Mouse (Mus musculus) neural tube, embryonic 11.5 days (tissue): ENCODE results near the gene Numbl. TPM values are rescaled to one million over a fixed set of nuclear protein-coding genes. Genes with fewer than 3 reads are reported as not detected.
"Not testable (repeated sequence)": the region's sequence is repeated elsewhere in the genome, so short reads cannot be mapped to it uniquely, and the experiment has no call there.

Experiments used
- ATAC-seq: fragments of 200-750 bp; cut with Nextera tagmentation; 2 replicates; pipeline ENCODE4 v1.8.0; 2017; ENCODE audit warnings: moderate number of reproducible peaks, mild to moderate bottlenecking, moderate TSS enrichment, moderate library complexity; ENCODE audit not compliant: insufficient read depth, low FRiP score, low TSS enrichment
- DNase-seq: peaks from one replicate; pipeline ENCODE4 v3.0.0-alpha.2; 2015; ENCODE audit warnings: low spot score
- H3K27ac ChIP-seq: fragments of 300-500 bp; sonication (generic); 2 replicates; pipeline ENCODE4 v1.5.1; 2014; ENCODE audit warnings: low read depth, mild to moderate bottlenecking, low read length
- H3K27me3 ChIP-seq: fragments of 300-500 bp; sonication (generic); 2 replicates; pipeline ENCODE4 v1.6.1; 2014; ENCODE audit warnings: mild to moderate bottlenecking, low read length, mixed read lengths; ENCODE audit not compliant: control insufficient read depth, insufficient read depth
- H3K36me3 ChIP-seq: fragments of 300-500 bp; sonication (generic); 2 replicates; pipeline ENCODE4 v1.6.1; 2014; ENCODE audit warnings: mild to moderate bottlenecking, low read length, moderate library complexity, mixed read lengths; ENCODE audit not compliant: control insufficient read depth, insufficient read depth
- H3K4me1 ChIP-seq: fragments of 300-500 bp; sonication (generic); 2 replicates; pipeline ENCODE4 v1.6.1; 2014; ENCODE audit warnings: low read length, mixed read lengths; ENCODE audit not compliant: control insufficient read depth, insufficient read depth
- H3K4me2 ChIP-seq: fragments of 300-500 bp; sonication (generic); 2 replicates; pipeline ENCODE4 v1.6.1; 2014; ENCODE audit warnings: low read depth, mild to moderate bottlenecking, moderate library complexity
- H3K4me3 ChIP-seq: fragments of 300-500 bp; sonication (generic); 2 replicates; pipeline ENCODE4 v1.5.1; 2014; ENCODE audit warnings: low read depth, low read length
- H3K9ac ChIP-seq: fragments of 300-500 bp; sonication (generic); 2 replicates; pipeline ENCODE4 v1.6.1; 2014; ENCODE audit warnings: mild to moderate bottlenecking, low read length
- H3K9me3 ChIP-seq: fragments of 300-500 bp; sonication (generic); 2 replicates; pipeline ENCODE4 v1.6.1; 2016; ENCODE audit warnings: low read length; ENCODE audit not compliant: control insufficient read depth
- WGBS: fragments of 180-500 bp; shearing (Covaris S2); extraction: QIAGEN DNeasy Blood & Tissue Kit; methylation state at CpG from one replicate; pipeline ENCODE4 v1.1.7; 2014; 5-methylcytosine and 5-hydroxymethylcytosine counted together
- polyA plus RNA-seq: library from polyadenylated mRNA; unstranded; fragments of >200 nt; fragmentation: Nextera tagmentation; extraction: Ambion mirVana; gene quantifications from 2 replicates; pipeline ENCODE4 v1.2.1, GENCODE M21; 2014

The Numbl gene
- polyA plus RNA-seq, 1 experiment from 2014 or later = 21.7 TPM

DNA sequence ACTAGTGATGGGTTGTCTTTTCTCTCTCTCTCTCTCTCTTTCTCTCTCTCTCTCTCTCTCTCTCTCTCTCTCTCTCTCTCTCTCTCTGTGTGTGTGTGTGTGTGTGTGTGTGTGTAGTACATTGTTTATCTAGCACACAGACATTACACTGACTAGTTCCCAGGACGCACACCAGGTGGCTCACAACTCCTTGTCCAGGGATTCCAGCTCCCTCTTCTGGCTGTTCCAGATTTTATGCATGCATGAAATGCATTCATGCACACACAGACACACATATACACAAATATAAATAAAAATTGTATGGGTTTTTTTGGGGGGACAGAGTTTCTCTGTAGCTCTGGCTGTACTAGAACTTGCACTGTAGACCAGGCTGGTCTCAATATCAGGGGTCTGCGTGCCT lies 20.7 kb upstream of the Numbl start:
- ATAC-seq = no peak
- Histone ChIP-seq H3K4me3 (no peak overlapping the region), H3K36me3 (no peaks in the 10 kb centered on the region; the same call in 1 of the 2 replicates), H3K4me1 (peaks cover 4% of the 10 kb centered on the region; the same call in 1 of the 2 replicates), H3K4me2 (no peak overlapping the region), H3K9me3 (no peaks in the 10 kb centered on the region), H3K27me3 (no peaks in the 10 kb centered on the region), H3K27ac (no peak overlapping the region), H3K9ac (no peak overlapping the region)
- 87% methylated on average over 2 of the region's 2 CpGs for WGBS
- no peak for DNase-seq

DNA sequence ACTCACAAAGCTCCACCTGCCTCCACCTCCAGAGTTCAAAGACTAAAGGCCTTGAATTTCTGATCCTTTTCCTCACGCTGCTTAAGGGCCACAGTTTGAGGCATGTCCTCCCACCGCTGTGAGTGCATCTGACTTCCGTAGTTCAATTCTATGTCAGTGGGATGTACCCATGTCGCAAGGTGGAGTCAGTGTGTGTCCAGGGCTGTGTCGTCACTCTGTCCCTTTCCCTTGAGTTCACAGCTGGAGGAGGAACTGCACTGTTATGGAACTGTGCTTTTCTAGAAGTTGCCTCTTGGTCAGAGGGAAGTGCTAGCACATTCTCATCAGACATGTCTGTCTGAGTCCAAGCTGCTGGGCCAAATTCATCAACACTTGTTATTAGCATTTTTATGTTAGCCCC lies 19.7 kb upstream of the Numbl start:
- H3K4me1 ChIP-seq = peaks cover 3% of the 10 kb centered on the region; the same call in 1 of the 2 replicates
- H3K27ac ChIP-seq = no peak overlapping the region
- WGBS = 91% methylated on average over 5 of the region's 5 CpGs
- no peak for DNase-seq
- ATAC-seq = no peak
- no peaks in the 10 kb centered on the region for H3K9me3 ChIP-seq
- no peaks in the 10 kb centered on the region for H3K27me3 ChIP-seq
- H3K36me3 ChIP-seq = no peaks in the 10 kb centered on the region; the same call in 1 of the 2 replicates
- H3K4me3 ChIP-seq = no peak overlapping the region
- H3K9ac ChIP-seq = no peak overlapping the region
- H3K4me2 ChIP-seq = no peak overlapping the region

DNA sequence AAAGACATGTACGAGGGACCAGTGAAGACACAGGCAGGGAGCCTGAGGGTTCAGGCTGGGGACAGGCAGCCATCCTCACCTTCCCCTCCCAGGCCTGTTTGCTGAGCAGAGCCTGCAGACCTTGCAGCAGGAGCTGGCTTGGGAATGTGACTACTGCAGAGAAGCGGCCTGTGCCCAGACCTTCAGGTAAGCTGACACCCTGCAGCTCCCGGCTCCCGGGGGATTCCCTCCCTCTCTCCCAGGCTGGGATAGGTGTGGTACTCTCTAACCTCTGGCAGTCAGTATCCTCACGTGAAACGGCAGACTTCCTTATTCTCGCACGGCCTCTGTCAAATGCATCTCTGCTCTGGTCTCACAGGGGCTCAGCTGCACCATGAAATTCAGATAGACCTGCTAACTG lies 15.0 kb upstream of the Numbl start:
- H3K9me3 ChIP-seq = no peaks in the 10 kb centered on the region
- H3K4me3 ChIP-seq = no peak overlapping the region
- WGBS = 70% methylated on average over 8 of the region's 8 CpGs
- no peak overlapping the region for H3K9ac ChIP-seq
- DNase-seq (no peak), ATAC-seq (no peak)
- H3K4me1 ChIP-seq = no peaks in the 10 kb centered on the region
- no peaks in the 10 kb centered on the region for H3K27me3 ChIP-seq
- H3K36me3 ChIP-seq = peaks cover 2% of the 10 kb centered on the region; the same call in 1 of the 2 replicates
- no peak overlapping the region for H3K4me2 ChIP-seq
- H3K27ac ChIP-seq = no peak overlapping the region

DNA sequence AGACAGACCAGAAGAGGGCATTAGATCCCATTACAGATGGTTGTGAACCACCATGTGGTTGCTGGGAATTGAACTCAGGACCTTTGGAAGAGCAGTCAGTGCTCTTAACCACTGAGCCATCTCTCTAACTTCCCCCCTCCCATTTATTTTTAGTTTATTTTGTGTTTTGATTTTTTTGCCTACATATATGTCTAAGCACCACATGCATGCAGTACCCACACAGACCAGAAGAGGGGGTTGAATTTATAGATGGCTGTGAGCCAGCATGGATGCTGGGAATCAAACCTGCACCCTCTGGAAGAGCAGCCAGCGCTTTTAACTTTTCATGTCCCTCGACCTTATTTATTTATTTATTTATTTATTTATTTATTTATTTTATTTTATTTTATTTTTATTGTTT lies 14.1 kb upstream of the Numbl start:
- not testable (repeated sequence) for ATAC-seq, H3K9ac ChIP-seq, H3K4me1 ChIP-seq, H3K36me3 ChIP-seq, H3K27me3 ChIP-seq, H3K27ac ChIP-seq, H3K4me2 ChIP-seq, H3K9me3 ChIP-seq, H3K4me3 ChIP-seq, DNase-seq
- 87% methylated on average over 2 of the region's 2 CpGs for WGBS

DNA sequence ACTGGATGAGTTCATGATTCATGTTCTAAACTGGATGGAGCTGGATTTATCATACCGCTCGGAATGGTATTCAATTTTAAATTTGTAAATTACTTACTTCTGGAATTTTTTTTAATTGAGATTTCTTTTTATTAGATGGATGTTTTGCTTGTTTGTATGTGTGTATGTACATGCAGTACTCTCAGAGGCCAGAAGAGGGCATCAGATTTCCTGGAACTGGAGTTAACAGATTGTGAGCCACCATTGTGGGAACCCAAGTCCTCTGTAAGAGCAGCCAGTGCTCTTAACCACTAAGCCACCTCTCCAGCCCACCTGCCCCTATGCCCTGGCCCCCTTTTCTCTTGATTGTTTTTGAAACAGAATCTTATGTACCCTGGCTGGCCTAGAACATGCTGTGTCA lies 9.1 kb upstream of the Numbl start:
- Histone ChIP-seq H3K9ac (no peak overlapping the region), H3K4me3 (no peak overlapping the region), H3K4me2 (no peak overlapping the region), H3K4me1 (no peaks in the 10 kb centered on the region), H3K27me3 (no peaks in the 10 kb centered on the region), H3K27ac (no peak overlapping the region), H3K9me3 (no peaks in the 10 kb centered on the region), H3K36me3 (0 out of 2 replicates have a peak, but pooled peaks cover 2% of the 10 kb centered on the region)
- 79% methylated on average over 2 of the region's 2 CpGs for WGBS
- ATAC-seq (no peak), DNase-seq (no peak)

DNA sequence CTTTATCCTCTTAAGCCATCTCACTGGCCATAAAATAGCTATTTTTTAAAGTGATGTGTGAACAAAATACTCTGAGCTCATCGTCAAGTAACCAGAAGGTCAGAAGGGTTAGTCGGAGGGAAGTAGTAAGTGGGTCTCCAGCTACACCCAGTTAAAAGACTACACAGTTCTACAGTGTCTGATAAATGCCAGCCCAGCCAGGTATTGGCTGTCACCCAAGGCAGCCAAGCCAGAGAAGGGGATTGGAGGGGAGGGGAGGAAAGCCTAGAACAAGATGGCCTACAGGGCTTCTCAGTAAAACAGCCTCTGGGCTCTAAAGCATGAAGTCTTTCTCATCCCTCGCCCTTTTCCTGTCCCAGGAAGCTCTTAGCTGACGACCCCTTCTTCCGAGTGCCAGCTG lies 8.3 kb upstream of the Numbl start:
- ATAC-seq (no peak), DNase-seq (no peak)
- H3K27ac ChIP-seq = no peak overlapping the region
- no peaks in the 10 kb centered on the region for H3K27me3 ChIP-seq
- peaks cover 2% of the 10 kb centered on the region; the same call in 1 of the 2 replicates for H3K36me3 ChIP-seq
- H3K9ac ChIP-seq = no peak overlapping the region
- H3K4me2 ChIP-seq = no peak overlapping the region
- no peak overlapping the region for H3K4me3 ChIP-seq
- no peaks in the 10 kb centered on the region for H3K4me1 ChIP-seq
- no peaks in the 10 kb centered on the region for H3K9me3 ChIP-seq
- WGBS = 94% methylated on average over 5 of the region's 5 CpGs

DNA sequence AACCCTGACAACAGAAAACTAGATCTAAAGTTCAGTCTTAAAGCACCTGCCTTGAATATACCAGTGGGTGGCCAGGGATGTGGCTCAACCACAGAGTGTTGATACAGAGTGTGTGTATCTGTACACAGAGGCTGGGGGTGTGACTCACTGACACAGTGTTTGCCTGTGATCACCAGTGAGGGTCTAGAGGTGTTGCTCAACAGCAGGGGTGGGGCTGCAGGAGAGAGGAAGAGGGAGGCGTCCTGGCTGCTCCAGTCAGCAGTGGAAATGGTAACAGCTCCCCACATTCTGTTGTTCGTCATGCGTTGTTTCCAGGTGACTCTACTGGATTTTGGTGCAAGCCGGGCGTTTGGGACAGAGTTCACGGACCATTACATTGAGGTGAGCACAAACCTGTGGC lies 6.3 kb upstream of the Numbl start:
- Histone ChIP-seq H3K9me3 (no peaks in the 10 kb centered on the region), H3K4me1 (no peaks in the 10 kb centered on the region), H3K4me3 (no peak overlapping the region), H3K27me3 (no peaks in the 10 kb centered on the region), H3K4me2 (no peak overlapping the region), H3K9ac (no peak overlapping the region), H3K36me3 (no peaks in the 10 kb centered on the region; the same call in 1 of the 2 replicates), H3K27ac (no peak overlapping the region)
- no peak for ATAC-seq
- 85% methylated on average over 6 of the region's 6 CpGs for WGBS
- DNase-seq = no peak

DNA sequence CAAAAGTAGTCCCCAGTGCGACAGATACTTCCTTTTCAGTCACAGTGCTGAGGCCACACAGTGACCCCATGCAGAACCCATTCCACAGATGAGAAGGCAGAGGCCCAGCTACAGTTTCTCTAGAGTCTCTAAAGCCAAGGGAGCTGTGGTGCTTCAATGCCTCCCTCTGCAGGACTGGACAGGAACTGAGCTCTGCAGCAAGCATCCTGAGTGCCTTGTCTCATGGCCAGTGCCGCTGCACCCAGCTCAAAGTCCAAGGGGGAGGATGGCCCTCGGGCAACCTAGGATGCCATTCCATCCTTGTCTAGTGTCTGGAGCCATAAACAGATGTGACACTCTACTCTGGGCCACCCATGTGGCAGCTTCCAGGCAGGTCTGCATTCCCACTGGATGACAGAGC lies 2.5 kb upstream of the Numbl start:
- no peak overlapping the region for H3K4me3 ChIP-seq
- H3K36me3 ChIP-seq = no peaks in the 10 kb centered on the region; the same call in 1 of the 2 replicates
- peaks cover 17% of the 10 kb centered on the region for H3K4me1 ChIP-seq
- WGBS = 69% methylated on average over 3 of the region's 3 CpGs
- DNase-seq = peak; percentile 25
- H3K9me3 ChIP-seq = no peaks in the 10 kb centered on the region
- ATAC-seq = no peak
- H3K27ac ChIP-seq = no peak overlapping the region
- no peak overlapping the region for H3K9ac ChIP-seq
- no peak overlapping the region for H3K4me2 ChIP-seq
- H3K27me3 ChIP-seq = no peaks in the 10 kb centered on the region

DNA sequence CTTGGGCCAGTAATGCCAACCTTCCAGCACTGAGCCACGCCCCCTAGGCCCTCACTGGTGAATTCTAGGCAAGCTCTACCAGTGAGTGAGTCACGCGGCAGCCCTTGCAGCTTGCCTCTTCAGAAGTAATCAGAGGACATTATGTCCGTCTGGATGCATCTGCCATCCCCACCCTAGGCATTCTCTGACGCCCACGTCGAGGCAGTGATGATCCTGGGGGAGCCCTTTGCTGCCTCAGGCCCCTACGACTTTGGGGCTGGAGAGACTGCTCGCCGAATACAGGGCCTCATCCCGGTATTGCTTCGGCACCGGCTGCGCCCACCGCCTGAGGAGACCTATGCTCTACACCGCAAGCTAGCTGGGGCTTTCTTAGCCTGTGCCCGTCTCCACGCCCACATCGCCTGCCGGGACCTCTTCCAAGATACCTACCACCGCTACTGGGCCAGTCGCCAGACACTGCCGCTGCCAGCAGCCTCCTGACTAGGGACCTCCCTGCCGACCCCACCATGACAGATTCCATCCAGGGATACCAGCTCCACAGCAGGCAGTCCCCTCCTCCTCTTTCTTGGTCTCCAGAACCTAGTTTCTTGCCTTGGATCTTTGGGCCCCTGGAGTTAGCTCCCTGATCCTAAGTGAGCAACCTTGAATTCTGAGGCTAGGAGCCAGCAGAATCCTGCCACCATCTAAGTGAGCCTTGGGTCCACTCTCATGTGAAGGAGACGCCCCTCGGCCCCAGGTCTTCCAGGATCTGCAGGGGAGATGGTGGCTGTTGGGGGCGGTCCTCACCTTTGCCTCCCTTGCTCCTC lies 984 bp upstream of the Numbl start:
- H3K27ac ChIP-seq = peak overlapping the region; percentile 73
- ATAC-seq (no peak), DNase-seq (peak; percentile 44)
- peak overlapping the region; percentile 91; the same call in 1 of the 2 replicates for H3K4me3 ChIP-seq
- no peaks in the 10 kb centered on the region for H3K27me3 ChIP-seq
- no peaks in the 10 kb centered on the region for H3K9me3 ChIP-seq
- peaks cover 19% of the 10 kb centered on the region for H3K4me1 ChIP-seq
- 11% methylated on average over 27 of the region's 27 CpGs for WGBS
- H3K9ac ChIP-seq = peak overlapping the region; percentile 39
- H3K4me2 ChIP-seq = peak overlapping the region; percentile 75
- H3K36me3 ChIP-seq = no peaks in the 10 kb centered on the region; the same call in 1 of the 2 replicates
